Mouse (Mus musculus): ENCODE results near the gene Bcam. TPM values are rescaled to one million over a fixed set of nuclear protein-coding genes. Genes with fewer than 3 reads are reported as not detected.

Gene Bcam
- polyA plus RNA-seq, 1 experiment, result 237 TPM

GRCm38 (mm10) chr7:19785874-19786458 is 15.2 kb upstream of the Bcam start:
- no peak overlapping the region for H3K4me3 ChIP-seq (ENCODE audit: insufficient read depth, low read depth, low read length)
- DNase-seq, result no peak
- H3K4me1 ChIP-seq (ENCODE audit: control insufficient read depth, insufficient read depth, low read length), result peaks cover 2% of the 10 kb centered on the region; the same call in 1 of the 2 replicates
- no peaks in the 10 kb centered on the region for H3K27me3 ChIP-seq (replicated peaks; ENCODE audit: control insufficient read depth, insufficient read depth, low read length)
- H3K36me3 ChIP-seq (ENCODE audit: control insufficient read depth, insufficient read depth, low read length), result no peaks in the 10 kb centered on the region
- no peak for TF ChIP-seq POLR2A (IDR thresholded peaks at IDR 0.05; ENCODE audit: low read depth, low read length)
- TF ChIP-seq CTCF (conservative IDR thresholded peaks at IDR 0.05; ENCODE audit: insufficient read depth, insufficient read length, low read depth, low read length), result no peak
- H3K27ac ChIP-seq (ENCODE audit: insufficient read depth, low read depth, low read length), result no peak overlapping the region
- 46% methylated on average over 12 of the region's 12 CpGs for WGBS

GRCm38 (mm10) chr7:19784764-19785535 is 14.1 kb upstream of the Bcam start:
- Histone ChIP-seq H3K4me3 (ENCODE audit: insufficient read depth, low read depth, low read length) (no peak overlapping the region), H3K27ac (ENCODE audit: insufficient read depth, low read depth, low read length) (no peak overlapping the region), H3K36me3 (ENCODE audit: control insufficient read depth, insufficient read depth, low read length) (no peaks in the 10 kb centered on the region), H3K4me1 (ENCODE audit: control insufficient read depth, insufficient read depth, low read length) (peaks cover 2% of the 10 kb centered on the region; the same call in 1 of the 2 replicates), H3K27me3 (replicated peaks; ENCODE audit: control insufficient read depth, insufficient read depth, low read length) (no peaks in the 10 kb centered on the region)
- 43% methylated on average over 11 of the region's 11 CpGs for WGBS
- TF ChIP-seq POLR2A (IDR thresholded peaks at IDR 0.05; ENCODE audit: low read depth, low read length) (no peak), CTCF (conservative IDR thresholded peaks at IDR 0.05; ENCODE audit: insufficient read depth, insufficient read length, low read depth, low read length) (peak; percentile 61)
- DNase-seq, result peak; percentile 29

- Histone ChIP-seq H3K27me3 (replicated peaks; ENCODE audit: control insufficient read depth, insufficient read depth, low read length) (no peaks in the 10 kb centered on the region), H3K27ac (ENCODE audit: insufficient read depth, low read depth, low read length) (peak overlapping the region; percentile 73), H3K4me3 (ENCODE audit: insufficient read depth, low read depth, low read length) (no peak overlapping the region), H3K36me3 (ENCODE audit: control insufficient read depth, insufficient read depth, low read length) (no peaks in the 10 kb centered on the region), H3K4me1 (ENCODE audit: control insufficient read depth, insufficient read depth, low read length) (no peaks in the 10 kb centered on the region)
- DNase-seq, result peak; percentile 71
- 67% methylated on average over 8 of the region's 8 CpGs for WGBS
- no peak for TF ChIP-seq CTCF (conservative IDR thresholded peaks at IDR 0.05; ENCODE audit: insufficient read depth, insufficient read length, low read depth, low read length)
- TF ChIP-seq POLR2A (IDR thresholded peaks at IDR 0.05; ENCODE audit: low read depth, low read length), result no peak
Observed at GRCm38 (mm10) chr7:19783630-19784029, 12.8 kb upstream of the Bcam start.

- H3K27ac ChIP-seq (ENCODE audit: insufficient read depth, low read depth, low read length), result no peak overlapping the region
- no peaks in the 10 kb centered on the region for H3K4me1 ChIP-seq (ENCODE audit: control insufficient read depth, insufficient read depth, low read length)
- H3K4me3 ChIP-seq (ENCODE audit: insufficient read depth, low read depth, low read length), result no peak overlapping the region
- no peaks in the 10 kb centered on the region for H3K27me3 ChIP-seq (replicated peaks; ENCODE audit: control insufficient read depth, insufficient read depth, low read length)
- no peaks in the 10 kb centered on the region for H3K36me3 ChIP-seq (ENCODE audit: control insufficient read depth, insufficient read depth, low read length)
- TF ChIP-seq POLR2A (IDR thresholded peaks at IDR 0.05; ENCODE audit: low read depth, low read length), result no peak
- peak; percentile 55 for TF ChIP-seq CTCF (conservative IDR thresholded peaks at IDR 0.05; ENCODE audit: insufficient read depth, insufficient read length, low read depth, low read length)
- peak; percentile 55 for DNase-seq
- WGBS, result 98% methylated on average over 4 of the region's 4 CpGs
Observed at GRCm38 (mm10) chr7:19782645-19783044, 11.8 kb upstream of the Bcam start.

- Histone ChIP-seq H3K4me1 (ENCODE audit: control insufficient read depth, insufficient read depth, low read length) (no peaks in the 10 kb centered on the region), H3K36me3 (ENCODE audit: control insufficient read depth, insufficient read depth, low read length) (no peaks in the 10 kb centered on the region), H3K27ac (ENCODE audit: insufficient read depth, low read depth, low read length) (no peak overlapping the region), H3K4me3 (ENCODE audit: insufficient read depth, low read depth, low read length) (no peak overlapping the region), H3K27me3 (replicated peaks; ENCODE audit: control insufficient read depth, insufficient read depth, low read length) (no peaks in the 10 kb centered on the region)
- no peak for DNase-seq
- TF ChIP-seq POLR2A (IDR thresholded peaks at IDR 0.05; ENCODE audit: low read depth, low read length) (no peak), CTCF (conservative IDR thresholded peaks at IDR 0.05; ENCODE audit: insufficient read depth, insufficient read length, low read depth, low read length) (no peak)
- 90% methylated on average over 7 of the region's 7 CpGs for WGBS
Observed at GRCm38 (mm10) chr7:19781741-19782140, 10.9 kb upstream of the Bcam start.

GRCm38 (mm10) chr7:19779903-19780302 is 9.1 kb upstream of the Bcam start:
- Histone ChIP-seq H3K27me3 (replicated peaks; ENCODE audit: control insufficient read depth, insufficient read depth, low read length) (no peaks in the 10 kb centered on the region), H3K36me3 (ENCODE audit: control insufficient read depth, insufficient read depth, low read length) (no peaks in the 10 kb centered on the region), H3K4me3 (ENCODE audit: insufficient read depth, low read depth, low read length) (no peak overlapping the region), H3K27ac (ENCODE audit: insufficient read depth, low read depth, low read length) (no peak overlapping the region), H3K4me1 (ENCODE audit: control insufficient read depth, insufficient read depth, low read length) (no peaks in the 10 kb centered on the region)
- no peak for DNase-seq
- no peak for TF ChIP-seq POLR2A (IDR thresholded peaks at IDR 0.05; ENCODE audit: low read depth, low read length)
- TF ChIP-seq CTCF (conservative IDR thresholded peaks at IDR 0.05; ENCODE audit: insufficient read depth, insufficient read length, low read depth, low read length), result peak; percentile 26; the same call in 1 of the 2 replicates
- WGBS, result 88% methylated on average over 4 of the region's 4 CpGs

- Histone ChIP-seq H3K36me3 (ENCODE audit: control insufficient read depth, insufficient read depth, low read length) (no peaks in the 10 kb centered on the region), H3K27me3 (replicated peaks; ENCODE audit: control insufficient read depth, insufficient read depth, low read length) (no peaks in the 10 kb centered on the region), H3K27ac (ENCODE audit: insufficient read depth, low read depth, low read length) (no peak overlapping the region), H3K4me1 (ENCODE audit: control insufficient read depth, insufficient read depth, low read length) (no peaks in the 10 kb centered on the region), H3K4me3 (ENCODE audit: insufficient read depth, low read depth, low read length) (no peak overlapping the region)
- no peak for TF ChIP-seq CTCF (conservative IDR thresholded peaks at IDR 0.05; ENCODE audit: insufficient read depth, insufficient read length, low read depth, low read length)
- no peak for TF ChIP-seq POLR2A (IDR thresholded peaks at IDR 0.05; ENCODE audit: low read depth, low read length)
- 75% methylated on average over 8 of the region's 8 CpGs for WGBS
- peak; percentile 43 for DNase-seq
Observed at GRCm38 (mm10) chr7:19778645-19779044, 7.8 kb upstream of the Bcam start.
